Mouse (Mus musculus) brain, embryonic 14.5 days (tissue): ENCODE measurements around the gene Plekha7.

Source experiments
- CTCF ChIP-seq: fragments of 200-500 bp; IDR thresholded peaks from 2 replicates; pipeline ENCODE4 v1.5.1; 2012; ENCODE audit warnings: inconsistent platforms, mild to moderate bottlenecking, moderate library complexity, borderline replicate concordance; ENCODE audit not compliant: insufficient read depth, insufficient read length; ENCODE audit errors: extremely low read depth
- POLR2A ChIP-seq: fragments of 200-500 bp; IDR thresholded peaks from 2 replicates; pipeline ENCODE4 v1.6.1; 2012; ENCODE audit warnings: mild to moderate bottlenecking, inconsistent platforms, borderline replicate concordance; ENCODE audit not compliant: poor library complexity, insufficient read depth, insufficient read length, severe bottlenecking; ENCODE audit errors: extremely low read depth

- no peak for TF ChIP-seq POLR2A
- TF ChIP-seq CTCF = no peak
Measured at GRCm38 (mm10) chr7:116273111-116273510, 35.1 kb downstream of the Plekha7 start.
